Mouse (Mus musculus) bone marrow, adult 2 months (tissue): Measurements from ENCODE around the gene Irf5.

ENCODE experiments used
- CTCF ChIP-seq: fragments of 200-500 bp; IDR thresholded peaks from 2 replicates; pipeline ENCODE4 v1.5.1; 2011; ENCODE audit warnings: low read length, control low read depth; ENCODE audit not compliant: control insufficient read depth, insufficient read depth
- POLR2A ChIP-seq: fragments of 200-500 bp; IDR thresholded peaks from 2 replicates; pipeline ENCODE4 v1.6.1; 2011; ENCODE audit warnings: low read depth, mild to moderate bottlenecking, control low read depth, low read length, borderline replicate concordance; ENCODE audit not compliant: control insufficient read depth

- TF ChIP-seq CTCF (no peak), POLR2A (no peak)
These were observed 26.2 kb upstream of the Irf5 start for GRCm38 (mm10) chr6:29500177-29500576.
